ENCODE assay signal across 8 mouse cellular contexts in the genomic region with DNA sequence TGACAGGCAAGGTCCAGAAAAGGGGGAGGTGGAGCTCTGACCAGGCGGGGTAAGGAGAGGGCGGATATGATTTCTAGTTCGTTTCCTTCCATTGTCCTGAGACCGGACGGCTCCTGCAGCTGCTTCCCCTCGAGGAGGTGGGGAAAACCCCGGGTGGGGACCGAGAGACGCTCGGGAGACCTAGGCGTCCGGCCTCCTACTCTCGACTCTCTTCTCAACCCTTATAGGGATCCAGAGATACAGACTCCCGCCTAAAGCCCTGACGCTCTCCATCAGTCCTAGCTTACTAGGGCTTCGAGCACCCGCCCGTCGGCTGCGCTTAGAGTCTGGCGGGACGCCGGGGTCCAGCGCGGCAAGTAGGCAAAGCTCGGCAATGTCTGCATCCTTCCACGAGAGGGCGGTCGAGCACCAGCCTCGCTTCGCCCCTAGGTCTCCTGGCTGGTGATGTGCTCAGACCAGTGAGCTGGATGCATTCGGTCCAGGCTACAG. TPM values are rescaled to one million over a fixed set of nuclear protein-coding genes. Genes with fewer than 3 reads are reported as not detected.
DNase-seq lines count a peak whose midpoint lies in the region; ATAC-seq lines count a peak whose summit lies in the region.

No protein-coding gene starts in this region.

- peak overlapping the region; percentile 34 for H3K4me3 ChIP-seq in embryonic facial prominence, embryonic 15.5 days (replicated peaks)
- H3K4me3 ChIP-seq in heart, embryonic 12.5 days, result peak overlapping the region; percentile 51
- H3K4me3 ChIP-seq in kidney, embryonic 15.5 days (replicated peaks), result peak overlapping the region; percentile 45
- no peak overlapping the region for H3K4me3 ChIP-seq in neural tube, embryonic 14.5 days (ENCODE audit: low read depth, low read length)

- peak overlapping the region; percentile 55 for H3K27ac ChIP-seq in embryonic facial prominence, embryonic 15.5 days (replicated peaks)
- H3K27ac ChIP-seq in heart, embryonic 12.5 days (ENCODE audit: poor library complexity, severe bottlenecking), result peak overlapping the region; percentile 77
- peak overlapping the region; percentile 88 for H3K27ac ChIP-seq in kidney, embryonic 15.5 days
- 0 out of 2 replicates have a peak overlapping the region, but pooled peaks have one; percentile 28 for H3K27ac ChIP-seq in neural tube, embryonic 14.5 days (ENCODE audit: low read depth, low read length)

- 0 out of 2 replicates have a peak, but pooled peaks have one; percentile 20 for ATAC-seq in embryonic facial prominence, embryonic 15.5 days (ENCODE audit: insufficient number of reproducible peaks, low FRiP score, low TSS enrichment, low read depth)
- ATAC-seq in heart, embryonic 12.5 days (ENCODE audit: insufficient number of reproducible peaks, low FRiP score), result peak; percentile 70
- peak; percentile 44; the same call in 1 of the 2 replicates for ATAC-seq in kidney, embryonic 15.5 days (replicated peaks; ENCODE audit: low FRiP score)
- ATAC-seq in neural tube, embryonic 14.5 days (ENCODE audit: low read depth), result peak; percentile 45; the same call in 1 of the 2 replicates

- no peaks in the 10 kb centered on the region for H3K9me3 ChIP-seq in embryonic facial prominence, embryonic 15.5 days (replicated peaks)
- H3K9me3 ChIP-seq in heart, embryonic 12.5 days (replicated peaks), result no peaks in the 10 kb centered on the region
- H3K9me3 ChIP-seq in kidney, embryonic 15.5 days (replicated peaks), result no peaks in the 10 kb centered on the region
- H3K9me3 ChIP-seq in neural tube, embryonic 14.5 days (ENCODE audit: control insufficient read depth, low read length), result no peaks in the 10 kb centered on the region

- 1% methylated on average over 32 of the region's 32 CpGs for WGBS in embryonic facial prominence, embryonic 15.5 days
- WGBS in heart, embryonic 12.5 days, result 2% methylated on average over 32 of the region's 32 CpGs
- WGBS in kidney, embryonic 15.5 days, result under 1% methylated on average over 32 of the region's 32 CpGs
- 0% methylated on average over 32 of the region's 32 CpGs for WGBS in neural tube, embryonic 14.5 days

- H3K4me2 ChIP-seq in embryonic facial prominence, embryonic 15.5 days (replicated peaks), result peak overlapping the region; percentile 51
- peak overlapping the region; percentile 70 for H3K4me2 ChIP-seq in heart, embryonic 12.5 days
- peak overlapping the region; percentile 55 for H3K4me2 ChIP-seq in kidney, embryonic 15.5 days
- peak overlapping the region; percentile 46 for H3K4me2 ChIP-seq in neural tube, embryonic 14.5 days (ENCODE audit: low read depth, low read length)

- peaks cover 55% of the 10 kb centered on the region for H3K27me3 ChIP-seq in embryonic facial prominence, embryonic 15.5 days
- peaks cover 45% of the 10 kb centered on the region for H3K27me3 ChIP-seq in heart, embryonic 12.5 days (replicated peaks)
- H3K27me3 ChIP-seq in kidney, embryonic 15.5 days, result peaks cover 61% of the 10 kb centered on the region
- H3K27me3 ChIP-seq in neural tube, embryonic 14.5 days (ENCODE audit: control insufficient read depth, insufficient read depth, low read length), result peaks cover 11% of the 10 kb centered on the region

- peaks cover 6% of the 10 kb centered on the region; the same call in 1 of the 2 replicates for H3K36me3 ChIP-seq in embryonic facial prominence, embryonic 15.5 days
- peaks cover 11% of the 10 kb centered on the region for H3K36me3 ChIP-seq in heart, embryonic 12.5 days
- H3K36me3 ChIP-seq in kidney, embryonic 15.5 days, result peaks cover 9% of the 10 kb centered on the region
- H3K36me3 ChIP-seq in neural tube, embryonic 14.5 days (ENCODE audit: control insufficient read depth, insufficient read depth, low read length), result peaks cover 6% of the 10 kb centered on the region; the same call in 1 of the 2 replicates

- DNase-seq in CD8-positive naive resting alpha-beta T cell, adult 2 months (ENCODE audit: low read depth in 2 of 2, low spot score in 2 of 2), result peak; percentile 72 to 80
- DNase-seq in adrenal gland, postnatal 4 days (ENCODE audit: low spot score in 2 of 2), result peak; percentile 64
- DNase-seq in lung, adult 18-20 months, result peak; percentile 82 to 87
- DNase-seq in testis, postnatal 14 days (ENCODE audit: low spot score), result peak; percentile 80

- H3K4me1 ChIP-seq in embryonic facial prominence, embryonic 15.5 days, result peaks cover 65% of the 10 kb centered on the region
- peaks cover 54% of the 10 kb centered on the region for H3K4me1 ChIP-seq in heart, embryonic 12.5 days (replicated peaks)
- H3K4me1 ChIP-seq in kidney, embryonic 15.5 days, result peaks cover 80% of the 10 kb centered on the region
- H3K4me1 ChIP-seq in neural tube, embryonic 14.5 days (ENCODE audit: control insufficient read depth, insufficient read depth, low read length), result peaks cover 3% of the 10 kb centered on the region

- no peak overlapping the region for H3K9ac ChIP-seq in embryonic facial prominence, embryonic 15.5 days
- H3K9ac ChIP-seq in heart, embryonic 12.5 days, result peak overlapping the region; percentile 17; the same call in 1 of the 2 replicates
- H3K9ac ChIP-seq in kidney, embryonic 15.5 days, result peak overlapping the region; percentile 27; the same call in 1 of the 2 replicates
- no peak overlapping the region for H3K9ac ChIP-seq in neural tube, embryonic 14.5 days (replicated peaks; ENCODE audit: low read depth, low read length)

RNA-seq across cellular contexts. Expression of gene Bcl6b, which starts 0.7 kb away (rescaled TPM):
- 10 to 100 TPM; 23.8 to 33.4 TPM for total RNA-seq in adrenal gland, postnatal 4 days (2021)
- 11.9 and 12.4 TPM in 2 replicates for polyA plus RNA-seq in embryonic facial prominence, embryonic 15.5 days (2015; fragmentation: Nextera tagmentation; extraction: Ambion mirVana)
- 17.6 and 19.6 TPM in 2 replicates for polyA plus RNA-seq in heart, embryonic 12.5 days (2016; fragmentation: Nextera tagmentation; extraction: Ambion mirVana)
- polyA plus RNA-seq in kidney, embryonic 15.5 days (2015; fragmentation: Nextera tagmentation; extraction: Ambion mirVana), result 26.9 and 28.4 TPM in 2 replicates
- polyA plus RNA-seq in neural tube, embryonic 14.5 days (2014; fragmentation: Nextera tagmentation; extraction: Ambion mirVana), result 1.8 and 5.7 TPM in 2 replicates

RNA-seq across cellular contexts. Expression of gene 0610010K14Rik, which starts 7.4 kb away (rescaled TPM):
- 10 to 100 TPM; 70.1 to 72.5 TPM for total RNA-seq in adrenal gland, postnatal 4 days (2021)
- polyA plus RNA-seq in embryonic facial prominence, embryonic 15.5 days (2015; fragmentation: Nextera tagmentation; extraction: Ambion mirVana), result 157 and 177 TPM in 2 replicates
- 125 and 126 TPM in 2 replicates for polyA plus RNA-seq in heart, embryonic 12.5 days (2016; fragmentation: Nextera tagmentation; extraction: Ambion mirVana)
- polyA plus RNA-seq in kidney, embryonic 15.5 days (2015; fragmentation: Nextera tagmentation; extraction: Ambion mirVana), result 178 and 179 TPM in 2 replicates
- 160 and 161 TPM in 2 replicates for polyA plus RNA-seq in neural tube, embryonic 14.5 days (2014; fragmentation: Nextera tagmentation; extraction: Ambion mirVana)

RNA-seq across cellular contexts. Expression of gene Gm21988, which starts 9.3 kb away (rescaled TPM):
- 1 to 10 TPM; 4.5 to 8.1 TPM for total RNA-seq in adrenal gland, postnatal 4 days (2021)
- 9.5 and 12.0 TPM in 2 replicates for polyA plus RNA-seq in embryonic facial prominence, embryonic 15.5 days (2015; fragmentation: Nextera tagmentation; extraction: Ambion mirVana)
- 9.0 and 9.5 TPM in 2 replicates for polyA plus RNA-seq in heart, embryonic 12.5 days (2016; fragmentation: Nextera tagmentation; extraction: Ambion mirVana)
- 10.4 and 13.0 TPM in 2 replicates for polyA plus RNA-seq in kidney, embryonic 15.5 days (2015; fragmentation: Nextera tagmentation; extraction: Ambion mirVana)
- 12.7 and 13.3 TPM in 2 replicates for polyA plus RNA-seq in neural tube, embryonic 14.5 days (2014; fragmentation: Nextera tagmentation; extraction: Ambion mirVana)

RNA-seq across cellular contexts. Expression of gene Rnasek, which starts 9.4 kb away (rescaled TPM):
- total RNA-seq in adrenal gland, postnatal 4 days (2021), result 100 to 1,000 TPM; 160 to 164 TPM
- polyA plus RNA-seq in embryonic facial prominence, embryonic 15.5 days (2015; fragmentation: Nextera tagmentation; extraction: Ambion mirVana), result 231 and 240 TPM in 2 replicates
- polyA plus RNA-seq in heart, embryonic 12.5 days (2016; fragmentation: Nextera tagmentation; extraction: Ambion mirVana), result 204 and 207 TPM in 2 replicates
- 203 and 212 TPM in 2 replicates for polyA plus RNA-seq in kidney, embryonic 15.5 days (2015; fragmentation: Nextera tagmentation; extraction: Ambion mirVana)
- polyA plus RNA-seq in neural tube, embryonic 14.5 days (2014; fragmentation: Nextera tagmentation; extraction: Ambion mirVana), result 389 and 413 TPM in 2 replicates

RNA-seq across cellular contexts. Expression of gene Slc16a13, which starts 9.4 kb away (rescaled TPM):
- total RNA-seq in adrenal gland, postnatal 4 days (2021), result 10 to 100 TPM in 1 of 2 experiments, 1 to 10 TPM in 1; 6.2 to 10.9 TPM
- polyA plus RNA-seq in embryonic facial prominence, embryonic 15.5 days (2015; fragmentation: Nextera tagmentation; extraction: Ambion mirVana), result 10.3 and 13.2 TPM in 2 replicates
- polyA plus RNA-seq in heart, embryonic 12.5 days (2016; fragmentation: Nextera tagmentation; extraction: Ambion mirVana), result 7.7 and 9.1 TPM in 2 replicates
- 13.3 TPM in 2 replicates for polyA plus RNA-seq in kidney, embryonic 15.5 days (2015; fragmentation: Nextera tagmentation; extraction: Ambion mirVana)
- 10.4 and 13.2 TPM in 2 replicates for polyA plus RNA-seq in neural tube, embryonic 14.5 days (2014; fragmentation: Nextera tagmentation; extraction: Ambion mirVana)

Comparison
In these comparisons a context has a peak if more than half of its experiments do, and no peak if none do; other contexts are left out.
1. ATAC-seq: peak in every context shown above with its lines; median percentile 70 in heart, embryonic 12.5 days; 45 in neural tube, embryonic 14.5 days; 44 in kidney, embryonic 15.5 days; 20 in embryonic facial prominence, embryonic 15.5 days.
2. H3K27ac ChIP-seq: peak in every context shown above with its lines; median percentile 88 in kidney, embryonic 15.5 days; 77 in heart, embryonic 12.5 days; 55 in embryonic facial prominence, embryonic 15.5 days; 28 in neural tube, embryonic 14.5 days.
3. H3K9ac ChIP-seq: peak in heart, embryonic 12.5 days (single experiment) and kidney, embryonic 15.5 days (single experiment); none in embryonic facial prominence, embryonic 15.5 days (single experiment) and neural tube, embryonic 14.5 days (single experiment).
4. Peak in every context shown above with its lines, with median percentiles within 50 percentile points of each other: DNase-seq and H3K4me2 ChIP-seq.